Mouse (Mus musculus) limb, embryonic 15.5 days (tissue): ENCODE results near the gene Sephs1. TPM values are rescaled to one million over a fixed set of nuclear protein-coding genes. Genes with fewer than 3 reads are reported as not detected.
A peak's percentile ranks its signal among the peaks of the same experiment; 100 is the strongest.
"Not testable (repeated sequence)": the region's sequence is repeated elsewhere in the genome, so short reads cannot be mapped to it uniquely, and the experiment has no call there.

ENCODE experiments used
- ATAC-seq: fragments of 200-750 bp; cut with Nextera tagmentation; 2 replicates; pipeline ENCODE4 v1.8.0; 2017; ENCODE audit warnings: low read depth, moderate TSS enrichment; ENCODE audit not compliant: insufficient number of reproducible peaks, low FRiP score, low TSS enrichment
- H3K27ac ChIP-seq: fragments of 300-500 bp; sonication (generic); 2 replicates; pipeline ENCODE4 v1.5.1; 2015; ENCODE audit warnings: moderate library complexity, mild to moderate bottlenecking, inconsistent platforms
- H3K27me3 ChIP-seq: fragments of 300-500 bp; sonication (generic); 2 replicates; pipeline ENCODE4 v1.6.1; 2015; ENCODE audit warnings: inconsistent platforms
- H3K36me3 ChIP-seq: fragments of 300-500 bp; sonication (generic); 2 replicates; pipeline ENCODE4 v1.6.1; 2015; ENCODE audit warnings: inconsistent platforms
- H3K4me1 ChIP-seq: fragments of 300-500 bp; sonication (generic); 2 replicates; pipeline ENCODE4 v1.6.1; 2015; ENCODE audit warnings: inconsistent platforms
- H3K4me2 ChIP-seq: fragments of 300-500 bp; sonication (generic); 2 replicates; pipeline ENCODE4 v1.6.1; 2015; ENCODE audit warnings: mild to moderate bottlenecking, inconsistent platforms
- H3K4me3 ChIP-seq: fragments of 300-500 bp; sonication (generic); 2 replicates; pipeline ENCODE4 v1.5.1; 2015; ENCODE audit warnings: mild to moderate bottlenecking, inconsistent platforms
- H3K9ac ChIP-seq: fragments of 300-500 bp; sonication (generic); 2 replicates; pipeline ENCODE4 v1.6.1; 2015; ENCODE audit warnings: inconsistent platforms
- H3K9me3 ChIP-seq: fragments of 300-500 bp; sonication (generic); 2 replicates; pipeline ENCODE4 v1.6.1; 2016; ENCODE audit warnings: inconsistent platforms
- WGBS: fragments of 180-500 bp; shearing (Covaris S2); methylation state at CpG from one replicate; pipeline ENCODE4 v1.1.7; 2015; 5-methylcytosine and 5-hydroxymethylcytosine counted together
- polyA plus RNA-seq: library from polyadenylated mRNA; unstranded; fragments of >200 nt; fragmentation: Nextera tagmentation; extraction: Ambion mirVana; gene quantifications from 2 replicates; pipeline ENCODE4 v1.2.1, GENCODE M21; 2015

Gene Sephs1
- polyA plus RNA-seq, 1 experiment from 2014 or later = 66.9 TPM

- H3K4me3 ChIP-seq = no peak overlapping the region
- H3K27ac ChIP-seq = no peak overlapping the region
- H3K9ac ChIP-seq = no peak overlapping the region
- ATAC-seq = no peak
- H3K36me3 ChIP-seq = peaks cover 31% of the 10 kb centered on the region
- H3K4me2 ChIP-seq = no peak overlapping the region
- no peaks in the 10 kb centered on the region for H3K9me3 ChIP-seq
- 89% methylated on average over 11 of the region's 11 CpGs for WGBS
- no peaks in the 10 kb centered on the region for H3K4me1 ChIP-seq
- no peaks in the 10 kb centered on the region for H3K27me3 ChIP-seq
Observed at GRCm38 (mm10) chr2:4940861-4941260, 59.5 kb downstream of the Sephs1 start.

GRCm38 (mm10) chr2:4949691-4950090 is 68.3 kb downstream of the Sephs1 start:
- not testable (repeated sequence) for H3K27me3 ChIP-seq, ATAC-seq, H3K9me3 ChIP-seq, H3K9ac ChIP-seq, H3K27ac ChIP-seq, H3K4me3 ChIP-seq, H3K36me3 ChIP-seq, H3K4me1 ChIP-seq, H3K4me2 ChIP-seq
- 80% methylated on average over 8 of the region's 8 CpGs for WGBS

- no peak overlapping the region for H3K9ac ChIP-seq
- H3K27ac ChIP-seq = no peak overlapping the region
- no peaks in the 10 kb centered on the region for H3K36me3 ChIP-seq
- no peak overlapping the region for H3K4me3 ChIP-seq
- WGBS = 89% methylated on average over 2 of the region's 2 CpGs
- H3K4me2 ChIP-seq = no peak overlapping the region
- no peak for ATAC-seq
- no peaks in the 10 kb centered on the region for H3K27me3 ChIP-seq
- H3K4me1 ChIP-seq = no peaks in the 10 kb centered on the region
- H3K9me3 ChIP-seq = no peaks in the 10 kb centered on the region
Observed at GRCm38 (mm10) chr2:4950986-4951385, 69.6 kb downstream of the Sephs1 start.

GRCm38 (mm10) chr2:4954216-4954760 is 72.9 kb downstream of the Sephs1 start:
- no peaks in the 10 kb centered on the region for H3K4me1 ChIP-seq
- no peak overlapping the region for H3K27ac ChIP-seq
- no peak for ATAC-seq
- H3K9me3 ChIP-seq = no peaks in the 10 kb centered on the region
- H3K4me2 ChIP-seq = no peak overlapping the region
- H3K9ac ChIP-seq = no peak overlapping the region
- 68% methylated on average over 6 of the region's 6 CpGs for WGBS
- no peaks in the 10 kb centered on the region for H3K36me3 ChIP-seq
- H3K4me3 ChIP-seq = no peak overlapping the region
- no peaks in the 10 kb centered on the region for H3K27me3 ChIP-seq

- H3K27ac ChIP-seq = peak overlapping the region; percentile 77
- WGBS = 74% methylated on average over 12 of the region's 12 CpGs
- peak; percentile 87 for ATAC-seq
- no peaks in the 10 kb centered on the region for H3K4me1 ChIP-seq
- H3K9me3 ChIP-seq = no peaks in the 10 kb centered on the region
- H3K27me3 ChIP-seq = no peaks in the 10 kb centered on the region
- H3K36me3 ChIP-seq = no peaks in the 10 kb centered on the region
- H3K4me3 ChIP-seq = no peak overlapping the region
- H3K9ac ChIP-seq = no peak overlapping the region
- H3K4me2 ChIP-seq = no peak overlapping the region
Observed at GRCm38 (mm10) chr2:4958039-4958438, 76.7 kb downstream of the Sephs1 start.

Other genes starting within 250 kb of the Sephs1 start
- gene Prpf18, start 229.5 kb upstream of the Sephs1 start, polyA plus RNA-seq = 34.1 and 35.1 TPM in 2 replicates
- 2.1 and 3.0 TPM in 2 replicates for gene Bend7, start 163.7 kb upstream of the Sephs1 start, polyA plus RNA-seq
- gene Phyh, start 37.5 kb downstream of the Sephs1 start, polyA plus RNA-seq = 43.2 and 44.8 TPM in 2 replicates
- gene Ucma, start 94.6 kb downstream of the Sephs1 start, polyA plus RNA-seq = 5.5 and 14.5 TPM in 2 replicates
- 17.4 and 19.3 TPM in 2 replicates for gene Mcm10, start 131.2 kb downstream of the Sephs1 start, polyA plus RNA-seq
- 6.4 and 6.9 TPM in 2 replicates for gene Optn, start 182.5 kb downstream of the Sephs1 start, polyA plus RNA-seq